Mouse (Mus musculus) kidney, embryonic 16.5 days (tissue): ENCODE data around the gene Nyap1. TPM values are rescaled to one million over a fixed set of nuclear protein-coding genes. Genes with fewer than 3 reads are reported as not detected.
A peak's percentile ranks its signal among the peaks of the same experiment; 100 is the strongest.

Source experiments
- ATAC-seq: fragments of 200-750 bp; cut with Nextera tagmentation; 2 replicates; pipeline ENCODE4 v1.8.0; 2017; ENCODE audit warnings: moderate TSS enrichment; ENCODE audit not compliant: low FRiP score, low TSS enrichment
- H3K27ac ChIP-seq: fragments of 300-500 bp; sonication (generic); 2 replicates; pipeline ENCODE4 v1.5.1; 2014; ENCODE audit warnings: low read length
- H3K27me3 ChIP-seq: fragments of 300-500 bp; sonication (generic); 2 replicates; pipeline ENCODE4 v1.6.1; 2014; ENCODE audit warnings: low read length, control low read depth, mixed read lengths; ENCODE audit not compliant: insufficient read depth
- H3K36me3 ChIP-seq: fragments of 300-500 bp; sonication (generic); 2 replicates; pipeline ENCODE4 v1.6.1; 2014; ENCODE audit warnings: low read length, control low read depth, mixed read lengths; ENCODE audit not compliant: insufficient read depth
- H3K4me1 ChIP-seq: fragments of 300-500 bp; sonication (generic); 2 replicates; pipeline ENCODE4 v1.6.1; 2014; ENCODE audit warnings: low read length, control low read depth, mixed read lengths; ENCODE audit not compliant: insufficient read depth
- H3K4me2 ChIP-seq: fragments of 300-500 bp; sonication (generic); replicated peaks from 2 replicates; pipeline ENCODE4 v1.6.1; 2014; ENCODE audit warnings: low read depth, low read length
- H3K4me3 ChIP-seq: fragments of 300-500 bp; sonication (generic); 2 replicates; pipeline ENCODE4 v1.5.1; 2014; ENCODE audit warnings: mild to moderate bottlenecking, low read length
- H3K9ac ChIP-seq: fragments of 300-500 bp; sonication (generic); replicated peaks from 2 replicates; pipeline ENCODE4 v1.6.1; 2014; ENCODE audit warnings: low read length
- H3K9me3 ChIP-seq: fragments of 300-500 bp; sonication (generic); 2 replicates; pipeline ENCODE4 v1.6.1; 2016; ENCODE audit warnings: low read length, control low read depth
- WGBS: fragments of 180-500 bp; shearing (Covaris S2); extraction: QIAGEN DNeasy Blood & Tissue Kit; methylation state at CpG from one replicate; pipeline ENCODE4 v1.1.7; 2014; 5-methylcytosine and 5-hydroxymethylcytosine counted together
- polyA plus RNA-seq: library from polyadenylated mRNA; unstranded; fragments of >200 nt; fragmentation: Nextera tagmentation; extraction: Ambion mirVana; gene quantifications from 2 replicates; pipeline ENCODE4 v1.2.1, GENCODE M21; 2015

Gene Nyap1
- polyA plus RNA-seq, 1 experiment from 2014 or later: 2.1 TPM

DNA sequence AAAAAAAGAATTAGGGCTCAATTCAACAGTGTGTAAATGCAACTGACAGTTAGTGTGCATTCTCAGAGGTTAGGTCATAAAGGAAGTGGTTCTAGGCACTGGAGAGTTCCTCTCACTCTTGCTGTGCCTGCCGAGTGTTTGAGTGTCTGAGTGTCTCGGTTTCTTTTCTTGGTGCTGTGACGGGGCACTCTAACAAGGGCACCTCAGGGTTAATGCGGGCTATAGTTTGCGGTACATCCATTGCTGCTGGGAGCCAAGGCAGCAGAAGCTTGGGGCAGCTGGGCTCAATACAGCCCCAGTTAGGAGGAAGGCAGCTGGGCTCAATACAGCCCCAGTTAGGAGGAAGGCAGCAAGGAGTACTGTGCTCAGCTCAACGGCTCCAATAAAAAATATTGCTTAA, 36.2 kb downstream of the Nyap1 start:
- Histone ChIP-seq H3K9me3 (no peaks in the 10 kb centered on the region), H3K9ac (no peak overlapping the region), H3K27me3 (no peaks in the 10 kb centered on the region), H3K27ac (no peak overlapping the region), H3K4me3 (no peak overlapping the region), H3K36me3 (no peaks in the 10 kb centered on the region), H3K4me1 (peaks cover 3% of the 10 kb centered on the region; the same call in 1 of the 2 replicates), H3K4me2 (no peak overlapping the region)
- WGBS: 46% methylated on average over 6 of the region's 6 CpGs
- ATAC-seq: no peak

DNA sequence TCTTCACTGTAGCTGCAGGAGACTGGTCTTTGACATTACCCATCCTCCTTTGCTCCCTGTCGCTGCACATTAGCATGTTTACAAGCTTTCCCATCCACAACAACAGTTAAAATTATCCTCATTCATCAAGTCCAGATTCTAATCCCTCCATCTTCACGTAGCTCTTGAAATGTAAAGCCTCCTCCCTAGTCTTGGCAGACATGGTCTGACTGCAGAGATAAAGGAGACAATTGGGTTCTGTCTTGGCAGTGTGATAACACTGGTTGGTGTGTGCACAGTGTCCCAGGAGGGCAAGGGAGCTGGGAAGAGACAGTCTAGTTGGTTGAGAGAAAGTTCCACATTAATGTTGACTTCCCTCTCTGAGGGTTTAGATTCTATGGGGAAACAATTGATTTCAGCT, 41.6 kb downstream of the Nyap1 start:
- no peak overlapping the region for H3K9ac ChIP-seq
- H3K36me3 ChIP-seq: no peaks in the 10 kb centered on the region
- no peak for ATAC-seq
- 65% methylated on average over 2 of the region's 2 CpGs for WGBS
- H3K4me3 ChIP-seq: no peak overlapping the region
- H3K4me2 ChIP-seq: no peak overlapping the region
- no peaks in the 10 kb centered on the region for H3K27me3 ChIP-seq
- no peaks in the 10 kb centered on the region for H3K4me1 ChIP-seq
- no peaks in the 10 kb centered on the region for H3K9me3 ChIP-seq
- no peak overlapping the region for H3K27ac ChIP-seq

DNA sequence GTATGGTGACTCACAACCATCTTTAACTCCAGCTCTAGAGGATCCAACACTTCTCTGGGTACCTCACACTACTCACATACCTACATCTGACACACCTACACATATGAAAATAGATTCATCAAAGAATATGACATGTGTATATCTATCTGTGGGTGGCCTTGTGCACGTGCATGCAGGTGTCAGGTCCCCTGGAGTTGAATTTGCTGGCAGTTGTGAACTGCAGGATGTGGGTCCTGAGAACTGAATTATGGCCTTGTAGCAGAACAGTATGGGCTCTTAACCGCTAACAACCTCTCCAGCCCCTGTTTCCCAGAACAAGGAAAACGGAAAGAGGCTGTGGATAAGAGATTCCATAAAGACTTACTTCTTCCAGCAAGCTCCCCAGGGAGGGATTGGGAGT, 42.3 kb downstream of the Nyap1 start:
- no peak for ATAC-seq
- 63% methylated on average over 3 of the region's 3 CpGs for WGBS
- H3K9me3 ChIP-seq: no peaks in the 10 kb centered on the region

DNA sequence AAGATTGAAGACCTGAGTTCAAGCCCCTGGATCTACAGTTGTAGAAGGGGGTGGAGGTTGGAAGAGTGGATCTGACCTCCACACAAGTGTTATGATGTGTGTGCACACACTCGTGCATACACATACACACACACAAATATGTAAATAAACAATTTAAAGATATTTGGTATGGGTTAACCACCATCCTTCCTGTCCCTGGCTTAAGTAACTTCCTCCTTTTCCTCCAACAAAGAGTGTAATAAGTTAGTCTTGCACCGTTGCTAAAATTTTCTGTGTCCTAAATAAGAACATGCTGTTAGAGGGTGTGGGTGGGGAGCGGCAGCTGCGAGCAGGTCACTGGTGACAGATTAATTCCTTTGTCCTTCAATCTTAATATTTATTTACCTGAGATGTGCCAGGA, 45.5 kb downstream of the Nyap1 start:
- no peaks in the 10 kb centered on the region for H3K9me3 ChIP-seq
- H3K4me2 ChIP-seq: no peak overlapping the region
- 0 out of 2 replicates have a peak, but pooled peaks cover 1% of the 10 kb centered on the region for H3K4me1 ChIP-seq
- no peaks in the 10 kb centered on the region for H3K36me3 ChIP-seq
- no peak overlapping the region for H3K27ac ChIP-seq
- no peak overlapping the region for H3K4me3 ChIP-seq
- WGBS: 74% methylated on average over 4 of the region's 4 CpGs
- ATAC-seq: no peak
- H3K9ac ChIP-seq: no peak overlapping the region
- no peaks in the 10 kb centered on the region for H3K27me3 ChIP-seq

More for the DNA sequence above, 42.3 kb downstream of the Nyap1 start:
- H3K27me3 ChIP-seq: no peaks in the 10 kb centered on the region
- H3K4me3 ChIP-seq: no peak overlapping the region
- no peak overlapping the region for H3K9ac ChIP-seq
- no peaks in the 10 kb centered on the region for H3K36me3 ChIP-seq
- H3K4me2 ChIP-seq: no peak overlapping the region
- no peak overlapping the region for H3K27ac ChIP-seq
- H3K4me1 ChIP-seq: no peaks in the 10 kb centered on the region

DNA sequence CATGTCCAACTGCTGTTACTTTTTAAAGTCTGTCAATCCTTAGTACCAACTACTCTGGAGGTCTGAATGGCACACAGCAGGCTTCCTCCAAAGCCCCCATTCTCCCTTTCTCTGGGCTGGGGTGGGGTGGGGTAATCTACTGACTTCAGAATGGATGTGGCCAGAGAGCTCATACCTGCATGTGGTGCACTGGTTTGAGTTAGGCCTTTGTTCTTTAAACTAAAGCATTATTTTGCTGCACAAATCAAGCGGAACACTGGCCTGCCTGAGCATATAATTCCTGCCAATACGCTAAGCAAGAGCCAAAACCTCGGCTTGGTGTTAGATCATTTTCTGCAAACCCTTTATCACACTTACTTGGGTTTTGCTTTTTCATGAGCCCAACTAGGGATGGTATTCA, 46.6 kb downstream of the Nyap1 start:
- Histone ChIP-seq H3K4me2 (no peak overlapping the region), H3K27me3 (no peaks in the 10 kb centered on the region), H3K4me3 (no peak overlapping the region), H3K9me3 (no peaks in the 10 kb centered on the region), H3K36me3 (no peaks in the 10 kb centered on the region), H3K27ac (no peak overlapping the region), H3K9ac (no peak overlapping the region), H3K4me1 (0 out of 2 replicates have a peak, but pooled peaks cover 7% of the 10 kb centered on the region)
- WGBS: 75% methylated on average over 3 of the region's 3 CpGs
- ATAC-seq: no peak

DNA sequence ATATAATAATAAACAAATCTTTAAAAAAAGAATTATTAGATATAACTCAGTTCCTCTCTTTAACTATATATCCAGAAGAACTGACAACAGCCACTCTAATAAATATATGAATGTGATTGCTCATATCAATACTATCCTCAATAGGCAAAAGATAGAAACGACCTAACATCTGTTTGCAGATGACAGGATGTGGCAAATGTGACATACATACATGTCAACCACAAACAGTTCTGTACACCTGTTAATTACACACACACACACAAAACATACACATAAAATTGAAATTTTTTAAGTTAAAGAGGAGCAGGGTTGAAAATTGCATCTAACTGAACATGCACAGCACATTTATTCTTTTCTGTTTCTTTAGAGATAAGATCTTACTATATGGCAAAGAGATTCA, 49.5 kb downstream of the Nyap1 start:
- Histone ChIP-seq H3K36me3 (no peaks in the 10 kb centered on the region), H3K4me1 (0 out of 2 replicates have a peak, but pooled peaks cover 7% of the 10 kb centered on the region), H3K27me3 (no peaks in the 10 kb centered on the region), H3K9me3 (no peaks in the 10 kb centered on the region), H3K27ac (no peak overlapping the region), H3K4me2 (no peak overlapping the region), H3K4me3 (no peak overlapping the region), H3K9ac (no peak overlapping the region)
- 63% methylated on average over 1 of the region's 1 CpGs for WGBS
- ATAC-seq: no peak

DNA sequence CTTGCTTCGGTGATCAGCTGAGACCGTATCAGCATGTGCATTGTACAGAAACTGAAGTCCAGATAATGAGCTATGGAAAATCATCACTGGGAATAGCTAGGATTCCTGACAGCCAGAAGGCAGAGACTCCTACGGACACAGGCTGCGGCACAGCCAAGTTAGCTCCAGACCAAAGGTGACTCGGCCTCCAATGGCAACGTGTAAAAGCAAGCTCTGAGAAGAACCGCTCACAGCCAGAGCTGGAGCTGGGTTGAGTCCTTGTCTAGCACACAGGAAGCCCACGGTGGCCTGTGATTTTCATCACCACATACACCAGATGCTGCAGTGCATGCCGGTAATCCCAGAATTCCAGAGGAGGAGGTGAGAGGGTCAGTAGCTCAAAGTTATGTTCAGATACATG, 50.9 kb downstream of the Nyap1 start:
- Histone ChIP-seq H3K9ac (0 out of 2 replicates have a peak overlapping the region, but pooled peaks have one; percentile 7), H3K4me1 (0 out of 2 replicates have a peak, but pooled peaks cover 7% of the 10 kb centered on the region), H3K27me3 (no peaks in the 10 kb centered on the region), H3K36me3 (no peaks in the 10 kb centered on the region), H3K4me2 (no peak overlapping the region), H3K27ac (no peak overlapping the region), H3K9me3 (no peaks in the 10 kb centered on the region), H3K4me3 (no peak overlapping the region)
- 34% methylated on average over 9 of the region's 9 CpGs for WGBS
- no peak for ATAC-seq

DNA sequence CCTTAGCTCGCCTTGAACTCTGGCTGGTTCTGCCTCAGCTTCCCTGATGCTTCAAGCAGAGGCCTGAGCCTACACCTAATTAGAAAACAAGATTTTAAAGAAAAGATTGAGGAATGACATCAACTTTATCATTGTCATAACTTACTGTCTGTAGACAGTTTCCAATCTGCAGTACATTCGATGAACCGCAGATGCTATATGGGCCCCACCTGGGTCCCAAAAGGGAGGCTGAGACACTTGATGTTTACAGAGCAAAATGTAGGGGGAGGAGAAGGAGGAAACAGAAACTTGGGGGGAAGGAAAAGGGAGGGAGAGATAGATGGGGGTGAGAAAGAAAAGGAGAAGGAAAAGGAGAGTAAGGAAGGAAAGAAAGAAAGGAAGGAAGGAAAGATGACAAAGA, 51.4 kb downstream of the Nyap1 start:
- no peak overlapping the region for H3K4me3 ChIP-seq

DNA sequence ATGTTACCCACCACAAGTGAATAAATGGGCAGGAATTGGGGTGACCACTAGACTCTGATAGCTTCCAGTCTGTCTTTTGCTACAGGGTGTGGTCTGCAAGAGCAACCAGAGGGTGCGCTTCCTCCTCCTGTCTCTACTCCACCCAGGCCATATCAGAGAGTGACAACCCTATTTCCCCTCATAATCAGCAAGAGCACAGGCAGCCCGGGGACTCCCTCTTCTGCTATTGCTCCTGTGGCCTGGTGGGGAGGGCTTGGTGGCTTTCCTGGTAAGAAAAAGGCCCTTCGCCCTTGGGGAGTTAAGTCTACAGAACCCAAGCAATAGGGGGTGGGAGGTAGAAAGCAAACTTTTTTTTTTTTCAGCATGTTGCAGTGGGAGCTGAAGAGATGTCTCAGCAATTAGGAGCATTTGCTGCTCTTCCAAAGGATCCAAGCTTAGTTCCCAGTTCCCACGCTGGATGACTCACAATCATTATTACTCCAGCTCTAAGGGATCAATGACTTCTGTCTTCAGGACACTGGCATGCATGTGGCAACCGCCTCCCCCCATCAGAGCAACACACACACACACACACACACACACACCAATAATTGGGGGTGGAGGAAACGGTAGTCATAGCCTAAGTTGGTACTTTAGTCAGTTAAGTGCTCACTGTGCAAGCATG, 55.1 kb downstream of the Nyap1 start:
- WGBS: 83% methylated on average over 6 of the region's 6 CpGs
- no peak overlapping the region for H3K9ac ChIP-seq
- H3K27me3 ChIP-seq: no peaks in the 10 kb centered on the region
- peaks cover 28% of the 10 kb centered on the region for H3K4me1 ChIP-seq
- no peak overlapping the region for H3K4me3 ChIP-seq
- no peaks in the 10 kb centered on the region for H3K36me3 ChIP-seq
- no peak overlapping the region for H3K27ac ChIP-seq
- H3K9me3 ChIP-seq: no peaks in the 10 kb centered on the region
- no peak for ATAC-seq
- H3K4me2 ChIP-seq: no peak overlapping the region

More for the DNA sequence above, 51.4 kb downstream of the Nyap1 start:
- peaks cover 12% of the 10 kb centered on the region; the same call in 1 of the 2 replicates for H3K4me1 ChIP-seq
- H3K27me3 ChIP-seq: no peaks in the 10 kb centered on the region
- H3K36me3 ChIP-seq: no peaks in the 10 kb centered on the region
- H3K9me3 ChIP-seq: no peaks in the 10 kb centered on the region
- no peak overlapping the region for H3K4me2 ChIP-seq
- WGBS: 80% methylated on average over 3 of the region's 3 CpGs
- no peak overlapping the region for H3K9ac ChIP-seq
- no peak for ATAC-seq
- no peak overlapping the region for H3K27ac ChIP-seq

DNA sequence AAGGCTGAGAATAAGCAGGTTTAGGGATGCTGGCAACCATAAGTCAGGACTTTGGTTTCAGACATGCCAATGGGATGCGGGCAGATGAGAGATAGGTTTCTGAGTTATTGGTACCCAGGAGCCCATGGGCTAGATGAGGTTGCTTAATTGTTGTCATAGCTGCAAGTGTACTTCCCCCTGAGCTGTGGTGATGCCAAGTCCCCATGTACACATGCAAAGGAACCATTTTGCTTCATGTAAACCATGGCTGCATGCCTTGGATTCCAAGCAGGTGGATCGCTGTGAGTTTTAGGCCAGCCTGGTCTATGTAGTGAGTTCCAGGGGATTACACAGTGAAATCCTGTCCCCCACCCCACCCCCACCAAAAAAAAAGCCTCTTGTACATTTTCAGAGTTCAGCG, 55.8 kb downstream of the Nyap1 start:
- 97% methylated on average over 3 of the region's 3 CpGs for WGBS
- no peak overlapping the region for H3K4me2 ChIP-seq
- no peaks in the 10 kb centered on the region for H3K9me3 ChIP-seq
- H3K4me1 ChIP-seq: peaks cover 24% of the 10 kb centered on the region
- no peak overlapping the region for H3K27ac ChIP-seq
- H3K27me3 ChIP-seq: no peaks in the 10 kb centered on the region
- H3K36me3 ChIP-seq: no peaks in the 10 kb centered on the region
- H3K9ac ChIP-seq: no peak overlapping the region
- H3K4me3 ChIP-seq: no peak overlapping the region
- ATAC-seq: no peak
